Mouse (Mus musculus): Measurements from ENCODE around the gene Gm20547.

DNA sequence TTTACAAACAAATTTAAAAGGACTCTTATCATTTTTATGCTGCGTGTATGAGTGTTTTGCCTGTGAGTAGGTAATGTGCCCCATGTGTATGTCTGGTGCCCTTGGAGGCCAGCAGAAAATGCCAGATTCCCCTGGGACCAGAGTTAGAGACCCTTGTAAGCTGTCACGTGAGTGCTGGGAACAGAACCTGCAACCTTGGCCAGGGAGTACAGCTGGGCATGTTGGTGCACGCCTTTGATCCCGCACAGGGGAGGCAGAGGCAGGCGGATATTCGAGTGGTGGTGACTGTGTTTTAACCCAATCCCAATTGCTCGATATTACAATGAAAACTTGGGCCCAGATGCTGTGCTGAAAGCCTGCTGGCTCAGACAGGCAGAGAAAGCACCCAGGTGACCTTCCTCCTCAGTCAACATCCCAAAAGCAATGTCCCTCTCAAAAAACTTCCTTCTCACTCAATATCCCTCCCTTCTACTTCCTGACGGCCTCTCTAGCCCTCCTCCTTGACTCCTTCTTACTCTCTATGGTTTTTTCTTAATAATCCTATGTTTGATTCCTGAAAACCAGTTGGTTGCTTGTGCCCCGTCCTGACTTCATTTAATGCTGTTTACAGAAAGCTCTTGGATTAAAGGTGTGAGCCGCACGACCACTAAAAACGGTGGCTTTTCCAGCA is 8.4 kb upstream of the Gm20547 start:
- TF ChIP-seq CTCF (IDR thresholded peaks at IDR 0.05; ENCODE audit: low read depth, low read length): no peak
- TF ChIP-seq POLR2A (IDR thresholded peaks at IDR 0.05; ENCODE audit: extremely low read depth, insufficient read depth, low read length): no peak
